Mouse (Mus musculus) urinary bladder, postnatal 25 days (tissue): ENCODE measurements around the gene Map3k15.

Experiments used
- DNase-seq: peaks from one replicate; pipeline ENCODE4 v3.0.0; 2022; ENCODE audit warnings: low spot score

Gene Map3k15

DNA sequence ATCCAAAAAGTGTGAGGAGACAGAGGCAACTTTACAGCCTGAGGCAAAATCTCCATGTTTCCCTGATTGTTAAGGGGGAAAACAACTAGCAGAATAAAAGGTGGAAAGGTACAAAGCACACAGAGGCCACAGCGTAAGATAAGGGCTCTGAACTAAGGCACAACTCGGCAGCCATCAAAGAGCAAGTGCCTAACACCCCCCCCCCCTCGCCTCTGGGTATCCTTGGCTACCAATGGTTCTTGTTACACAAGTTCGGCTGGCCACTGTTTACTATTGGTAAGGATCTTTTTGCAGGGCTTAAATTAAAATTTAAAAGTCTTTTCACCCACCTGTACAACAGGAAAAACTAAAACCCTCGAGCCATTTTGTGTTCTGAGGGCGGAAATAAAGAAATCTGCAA, 147.5 kb downstream of the Map3k15 start:
- DNase-seq = no peak

DNA sequence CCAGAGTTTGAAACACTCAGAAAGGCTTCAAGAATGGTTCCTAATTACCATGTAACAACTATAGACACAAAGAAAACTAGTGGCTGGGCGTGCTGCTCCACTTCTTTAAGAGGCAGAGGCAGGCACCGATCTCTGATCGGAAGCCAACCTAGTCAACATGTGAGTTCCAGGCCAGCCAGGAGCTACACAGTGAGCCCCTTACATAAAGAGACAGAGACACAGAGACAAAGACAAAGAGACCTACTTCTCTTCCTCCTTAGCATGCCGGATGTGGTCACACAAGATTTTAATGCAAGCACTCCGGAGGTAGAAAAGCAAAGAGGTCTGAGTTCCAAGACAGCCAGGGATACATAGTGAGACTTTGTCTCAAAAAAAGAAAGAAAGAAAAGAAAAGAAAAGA, 147.9 kb downstream of the Map3k15 start:
- DNase-seq = no peak

DNA sequence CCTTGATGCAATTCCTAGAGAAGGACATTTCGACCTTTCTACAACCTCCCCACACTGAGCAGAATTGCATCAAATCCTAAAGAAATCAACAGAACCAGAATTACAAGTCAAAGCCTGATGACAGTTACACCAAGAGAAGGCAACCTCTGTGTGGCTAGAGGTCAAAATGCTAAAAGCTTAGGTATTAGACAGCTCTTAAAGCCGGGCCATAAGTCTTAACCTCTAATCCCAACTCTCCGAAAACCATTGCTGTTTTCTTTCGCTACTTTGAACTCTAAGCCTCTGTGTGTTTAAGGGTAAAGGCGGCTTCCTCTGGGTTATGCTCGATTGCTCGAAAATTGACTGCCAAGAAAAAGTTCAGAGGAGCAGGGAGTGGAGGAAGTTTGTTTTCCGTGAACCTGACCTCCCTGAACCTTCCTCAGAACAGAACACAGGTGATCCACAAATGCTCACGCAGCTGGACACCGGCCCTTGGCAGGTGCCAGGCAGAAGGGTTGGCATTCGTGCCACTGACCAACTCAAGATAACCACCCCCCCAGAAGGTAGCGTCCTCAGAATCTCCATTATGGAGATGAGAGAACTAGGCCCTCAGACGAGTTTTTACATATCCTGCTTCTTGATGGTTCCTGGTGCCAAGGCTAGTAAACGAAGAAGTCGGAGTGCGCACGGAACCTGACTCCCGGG, 149.1 kb downstream of the Map3k15 start:
- DNase-seq = peak; percentile 8

DNA sequence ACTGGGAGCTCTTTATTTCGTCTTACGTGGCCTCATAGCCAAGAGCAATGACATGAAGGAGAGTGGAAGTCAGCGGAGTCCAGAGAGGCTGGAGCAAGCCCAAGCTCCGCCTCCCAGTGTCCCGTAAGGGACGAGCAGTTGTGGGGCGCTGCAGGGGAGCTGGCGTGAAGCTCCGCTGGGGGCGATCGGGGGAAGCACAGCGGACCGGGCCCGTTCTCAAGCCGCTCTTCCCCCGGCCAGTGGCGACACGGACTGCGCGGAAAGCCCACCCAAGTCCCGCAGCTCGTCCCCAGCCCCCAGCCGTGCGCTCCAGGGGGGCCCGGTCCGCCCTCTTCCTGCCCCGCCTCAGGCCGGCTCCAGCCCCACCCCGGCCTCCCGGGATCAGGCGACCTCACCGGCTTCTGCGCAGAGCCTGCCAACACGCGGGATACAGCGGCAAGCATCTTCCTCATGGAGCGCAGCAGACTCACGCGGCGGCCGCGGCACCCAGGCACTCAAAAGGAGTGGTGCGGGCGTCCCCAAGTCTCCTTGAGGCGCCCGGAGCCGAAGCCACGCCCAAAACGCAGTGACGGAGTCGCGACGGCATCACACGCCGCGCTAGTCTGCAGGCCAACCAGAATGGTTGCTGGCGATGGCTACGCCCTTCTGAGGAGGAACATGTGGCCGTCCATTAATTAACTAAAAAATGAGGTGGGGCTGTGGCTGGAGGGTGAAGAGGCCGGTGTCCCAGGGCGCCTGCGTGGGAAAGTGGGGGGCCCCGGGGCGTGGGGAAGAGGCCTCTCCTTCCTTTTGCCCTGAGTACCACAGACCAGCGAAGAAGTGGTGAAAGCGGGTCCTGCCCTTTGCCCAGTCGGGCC, 149.9 kb downstream of the Map3k15 start, which contains the start of gene Pdha1:
Gene Pdha1, minus strand, starts transcription at position 553 of the 857 bp plus-strand sequence.
- DNase-seq = peak; percentile 68

DNA sequence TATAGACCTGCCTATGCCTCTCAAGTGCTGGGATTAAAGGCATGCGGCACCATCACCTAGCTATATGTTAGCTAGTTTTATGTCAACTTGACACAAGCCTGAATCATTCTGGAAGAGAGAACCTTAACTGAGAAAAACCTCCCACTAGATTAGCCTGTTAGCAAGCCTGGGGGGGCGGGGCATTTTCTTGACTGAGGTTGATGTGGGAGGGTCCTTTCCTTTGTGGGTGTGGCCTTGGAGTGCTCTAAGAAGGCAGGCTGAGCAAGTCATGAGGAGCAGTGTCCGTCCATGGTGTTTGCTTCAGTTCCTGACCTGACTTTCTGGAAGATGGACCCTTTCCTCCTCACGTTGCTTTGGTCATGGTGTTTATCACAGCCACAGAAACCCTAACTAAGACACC, 158.6 kb downstream of the Map3k15 start:
- no peak for DNase-seq

DNA sequence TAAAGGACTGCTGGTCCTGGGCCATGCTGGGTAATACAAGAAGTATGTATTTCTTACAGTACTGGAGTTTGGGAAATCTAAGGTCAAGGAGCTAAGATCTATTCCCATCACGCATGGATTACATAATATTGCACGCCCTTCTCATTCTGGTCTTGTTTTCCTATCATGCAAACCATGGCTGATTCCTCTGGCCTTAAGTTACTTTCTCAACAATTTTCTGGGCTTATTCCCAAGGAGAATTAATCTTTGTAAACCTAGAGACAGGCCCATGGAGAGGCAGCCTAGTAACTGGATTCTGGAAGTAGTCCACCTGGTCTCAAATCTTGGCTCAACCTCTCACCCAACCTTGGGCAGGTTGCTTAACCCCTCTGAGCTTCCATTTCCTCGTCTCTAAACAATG, 159.2 kb downstream of the Map3k15 start:
- DNase-seq = no peak

DNA sequence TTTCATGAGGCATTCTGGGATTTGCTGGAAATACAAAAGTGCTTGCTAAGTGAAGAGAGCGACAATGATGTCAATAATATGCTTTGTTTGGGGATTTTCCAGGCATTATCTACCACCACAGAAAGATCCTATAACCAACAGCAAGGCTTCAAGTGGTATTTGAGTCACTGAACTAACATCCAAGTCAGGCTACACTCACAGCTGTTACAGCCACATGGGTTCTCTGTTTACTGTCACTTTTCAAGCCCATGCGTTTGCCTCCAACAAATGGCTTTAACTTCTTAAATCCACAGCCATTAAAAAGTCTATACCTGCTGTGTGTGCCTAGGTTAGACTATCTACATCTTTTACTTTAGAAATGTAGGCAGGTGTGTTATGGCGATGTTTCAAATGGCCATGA, 160.6 kb downstream of the Map3k15 start:
- no peak for DNase-seq

DNA sequence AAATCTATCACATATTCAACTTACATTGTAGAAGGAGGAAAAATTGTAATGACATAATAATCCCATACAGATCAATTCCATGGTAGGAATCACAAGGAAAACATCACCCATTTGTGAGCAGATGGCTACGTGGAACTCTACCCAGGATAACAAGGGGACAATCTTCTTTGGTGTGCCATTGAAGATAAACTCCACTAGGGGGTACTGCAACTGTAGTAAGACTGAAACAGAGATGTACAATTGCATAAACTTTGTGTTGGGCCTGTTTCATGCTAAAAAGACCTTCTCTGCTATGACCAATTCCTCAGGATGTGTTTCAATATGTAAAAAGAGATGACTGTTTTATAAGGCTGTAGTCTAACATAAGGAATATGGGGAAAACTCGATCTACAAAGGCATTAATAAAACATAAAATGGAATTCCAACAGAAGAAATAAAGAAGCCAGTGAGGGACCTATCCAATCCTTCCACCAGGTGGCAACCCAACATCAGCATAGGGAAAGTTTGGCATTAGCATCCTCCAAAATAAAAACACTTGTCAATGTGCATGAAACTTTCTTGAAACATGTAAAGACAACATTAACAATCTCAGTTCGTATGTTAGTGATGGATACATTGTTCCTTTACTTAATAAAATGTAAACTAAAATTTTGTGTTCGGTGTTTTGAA, 165.0 kb downstream of the Map3k15 start:
- DNase-seq = no peak

DNA sequence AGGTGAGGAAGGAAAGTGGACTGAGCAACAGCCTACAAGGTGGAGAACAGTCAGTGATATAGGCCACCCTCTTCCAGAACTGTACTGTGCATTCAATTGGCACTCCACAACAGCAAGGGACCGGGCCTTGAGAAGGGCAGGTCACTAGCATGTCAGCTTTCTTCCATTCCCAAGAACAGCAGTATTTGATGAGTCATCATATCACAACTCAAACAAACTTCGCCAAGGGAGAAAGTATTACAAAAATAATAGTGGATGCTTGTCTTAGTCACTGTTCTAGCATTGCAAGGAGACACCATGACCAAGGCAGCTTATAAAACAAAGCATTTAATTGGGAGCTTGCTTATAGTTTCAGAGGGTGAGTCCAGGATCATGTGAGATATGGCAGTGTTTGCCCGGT, 176.0 kb downstream of the Map3k15 start:
- no peak for DNase-seq

DNA sequence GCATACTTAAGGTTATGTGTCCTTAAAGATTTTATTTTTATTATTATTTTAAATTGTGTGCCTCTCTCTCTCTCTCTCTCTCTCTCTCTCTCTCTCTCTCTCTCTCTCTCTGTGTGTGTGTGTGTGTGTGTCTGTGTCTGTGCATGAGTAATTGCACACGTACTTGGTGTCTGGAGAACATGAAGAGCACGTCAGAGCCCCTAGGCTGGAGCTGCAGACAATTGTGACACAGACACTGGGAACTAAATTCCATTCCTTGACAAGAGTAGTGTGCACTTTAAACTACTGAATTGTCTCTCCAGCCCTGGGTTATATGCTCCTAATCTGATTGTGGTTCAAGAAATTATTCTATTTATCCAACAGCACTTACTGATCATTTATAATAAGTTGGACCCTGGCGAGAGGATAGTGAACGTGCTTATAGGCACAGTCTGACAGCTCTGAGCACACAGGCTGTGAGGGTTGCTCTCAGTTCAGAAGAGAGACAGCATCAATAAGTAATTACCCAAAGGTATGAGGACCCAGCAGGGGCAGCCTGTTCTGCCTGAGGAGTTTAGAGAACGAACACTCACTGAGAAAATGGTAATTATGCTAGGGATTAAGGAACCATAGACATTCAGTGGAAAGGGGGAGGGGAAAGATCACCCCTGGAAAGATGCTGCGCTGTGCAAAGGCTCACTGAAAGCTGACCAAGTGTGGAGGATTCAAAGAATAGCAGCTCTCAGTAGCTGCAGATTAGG, 178.2 kb downstream of the Map3k15 start:
- DNase-seq = no peak

DNA sequence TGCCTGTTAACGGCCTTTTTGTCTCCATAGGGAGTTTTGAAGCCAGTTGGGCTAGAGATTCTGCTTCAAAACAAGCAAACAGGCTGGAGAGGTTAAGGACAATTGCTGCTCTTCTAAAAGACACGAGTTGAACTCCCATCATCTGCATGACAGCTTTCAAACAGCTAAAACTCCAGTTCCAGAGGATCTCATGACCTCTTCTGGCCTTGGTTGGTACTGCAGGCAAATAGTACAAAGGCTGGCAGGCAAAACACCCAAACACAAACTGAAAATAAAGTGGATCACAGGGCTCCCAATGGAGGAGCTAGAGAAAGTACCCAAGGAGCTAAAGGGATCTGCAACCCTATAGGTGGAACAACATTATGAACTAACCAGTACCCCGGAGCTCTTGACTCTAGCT, 181.9 kb downstream of the Map3k15 start:
- peak; percentile 45 for DNase-seq
